ENCODE assay signal across 20 mouse cellular contexts in genomic region chr4:10924140-10924539, GRCm38 (mm10). TPM values are rescaled to one million over a fixed set of nuclear protein-coding genes. Genes with fewer than 3 reads are reported as not detected.
DNase-seq lines count a peak whose midpoint lies in the region; ATAC-seq lines count a peak whose summit lies in the region.
"Had no signal": no experiment of that assay in that cellular context is flagged by ENCODE, and none has a peak within 500 bp of the region (broad histone marks: within the 10 kb centered on the region; RNA-seq: fewer than 3 reads in every experiment).

No protein-coding gene starts in this region.

- no peak overlapping the region for H3K4me2 ChIP-seq in liver, embryonic 15.5 days
- H3K4me2 ChIP-seq: hindbrain, embryonic 14.5 days; limb, embryonic 15.5 days; midbrain, embryonic 12.5 days had no signal

- no peaks in the 10 kb centered on the region for H3K36me3 ChIP-seq in liver, embryonic 15.5 days (replicated peaks)
- H3K36me3 ChIP-seq: G1E; limb, embryonic 15.5 days; midbrain, embryonic 12.5 days had no signal

- H3K9me3 ChIP-seq in liver, embryonic 15.5 days (replicated peaks): no peaks in the 10 kb centered on the region
- H3K9me3 ChIP-seq: G1E; limb, embryonic 15.5 days; midbrain, embryonic 12.5 days had no signal

- 56% methylated on average over 2 of the region's 2 CpGs for WGBS in liver, embryonic 15.5 days (ENCODE audit: insufficient replicate concordance)

- H3K4me1 ChIP-seq in liver, embryonic 15.5 days (replicated peaks): peaks cover 17% of the 10 kb centered on the region
- H3K4me1 ChIP-seq: midbrain, embryonic 12.5 days had no signal

- peak; percentile 21 for DNase-seq in testis, postnatal 10 days (ENCODE audit: low spot score)
- DNase-seq in testis, postnatal 14 days (ENCODE audit: low spot score): no peak
- DNase-seq in kidney, adult 9 months: peak; percentile 95
- no peak for DNase-seq in spleen, adult 18-20 months
- no peak for DNase-seq in gastrocnemius, adult 18-20 months (ENCODE audit: low spot score)
- no peak for DNase-seq in left cerebral cortex, adult 11 months (ENCODE audit: low spot score)
- DNase-seq: adrenal gland, postnatal 10 days; cerebellum, postnatal 14 days; gastrocnemius, postnatal 10 days; heart, adult 2 months; heart, postnatal 10 days; lung, postnatal 36 days; retina, postnatal 1 day had no signal

- no peak overlapping the region for H3K4me3 ChIP-seq in liver, embryonic 15.5 days (replicated peaks)
- H3K4me3 ChIP-seq: heart, adult 2 months; limb, embryonic 15.5 days; midbrain, embryonic 12.5 days; myocyte had no signal

- ATAC-seq in liver, embryonic 15.5 days (ENCODE audit: insufficient read depth): peak; percentile 46; the same call in 1 of the 2 replicates
- ATAC-seq: forebrain, embryonic 16.5 days had no signal

- peak overlapping the region; percentile 45; the same call in 1 of the 2 replicates for H3K27ac ChIP-seq in liver, embryonic 15.5 days (replicated peaks)
- H3K27ac ChIP-seq: heart, adult 2 months; hindbrain, embryonic 14.5 days; limb, embryonic 15.5 days; midbrain, embryonic 12.5 days had no signal

- no peak overlapping the region for H3K9ac ChIP-seq in liver, embryonic 15.5 days
- H3K9ac ChIP-seq: hindbrain, embryonic 14.5 days; limb, embryonic 15.5 days; midbrain, embryonic 12.5 days had no signal

- H3K27me3 ChIP-seq in liver, embryonic 15.5 days: no peaks in the 10 kb centered on the region
- H3K27me3 ChIP-seq: limb, embryonic 15.5 days; midbrain, embryonic 12.5 days had no signal

RNA-seq across cellular contexts. Expression of gene 2610301B20Rik, which starts 49.8 kb away (rescaled TPM):
- 7.1 and 9.7 TPM in 2 replicates for polyA plus RNA-seq in liver, embryonic 15.5 days (2015; fragmentation: Nextera tagmentation; extraction: Ambion mirVana)
- total RNA-seq in gastrocnemius, adult 18-20 months (2021): 1 to 10 TPM; 3.3 to 4.3 TPM

Comparison
In these comparisons a context has a peak if more than half of its experiments do, and no peak if none do; other contexts are left out.
1. DNase-seq: peak in testis, postnatal 10 days (single experiment) and kidney, adult 9 months (single experiment); none in testis, postnatal 14 days (single experiment), spleen, adult 18-20 months (0 of 2), gastrocnemius, adult 18-20 months (single experiment) and left cerebral cortex, adult 11 months (single experiment).